Mouse (Mus musculus) right cerebral cortex, postnatal 10 days (tissue): ENCODE measurements at regions not wholly inside any gene's neighbourhood (a gene's known extent, or its start where the extent isn't known, plus 50 kb on each side); places are given as distances from the start of the nearest gene placed in this dataset.

Experiments
- DNase-seq, 2 experiments: peaks; one replicate each; pipeline ENCODE4 v3.0.0; 2021; ENCODE audit warnings: low spot score in 2 of 2

- DNase-seq: no peak
These were observed 189.1 kb upstream of the Bmp2 start for GRCm38 (mm10) chr2:133362693-133363443.

- DNase-seq: no peak
These were observed 180.3 kb upstream of the Bmp2 start for GRCm38 (mm10) chr2:133371490-133372215.

GRCm38 (mm10) chr2:133373543-133373942, 178.4 kb upstream of the Bmp2 start:
- no peak for DNase-seq

GRCm38 (mm10) chr2:133381054-133381453, 170.9 kb upstream of the Bmp2 start:
- peak; percentile 32 to 55 for DNase-seq

GRCm38 (mm10) chr2:133383135-133383920, 168.6 kb upstream of the Bmp2 start:
- no peak for DNase-seq

GRCm38 (mm10) chr2:133385297-133385696, 166.7 kb upstream of the Bmp2 start:
- no peak for DNase-seq

GRCm38 (mm10) chr2:133387349-133387748, 164.6 kb upstream of the Bmp2 start:
- no peak for DNase-seq

- DNase-seq: peak; percentile 34 to 40
These were observed 159.7 kb upstream of the Bmp2 start for GRCm38 (mm10) chr2:133392298-133392697.

GRCm38 (mm10) chr2:133397566-133397965, 154.4 kb upstream of the Bmp2 start:
- DNase-seq: no peak

GRCm38 (mm10) chr2:133399059-133399690, 152.8 kb upstream of the Bmp2 start:
- no peak for DNase-seq

- no peak for DNase-seq
These were observed 151.0 kb upstream of the Bmp2 start for GRCm38 (mm10) chr2:133400963-133401362.

GRCm38 (mm10) chr2:133416990-133417581, 134.9 kb upstream of the Bmp2 start:
- DNase-seq: no peak

GRCm38 (mm10) chr2:133419686-133420303, 132.2 kb upstream of the Bmp2 start:
- DNase-seq: no peak

GRCm38 (mm10) chr2:133425538-133425937, 126.4 kb upstream of the Bmp2 start:
- DNase-seq: no peak

GRCm38 (mm10) chr2:133427039-133427438, 124.9 kb upstream of the Bmp2 start:
- no peak for DNase-seq

- DNase-seq: no peak
These were observed 122.4 kb upstream of the Bmp2 start for GRCm38 (mm10) chr2:133429369-133430062.

GRCm38 (mm10) chr2:133430741-133431438, 121.1 kb upstream of the Bmp2 start:
- no peak for DNase-seq

GRCm38 (mm10) chr2:133432141-133432813, 119.7 kb upstream of the Bmp2 start:
- DNase-seq: no peak
